Mouse (Mus musculus): ENCODE data around the gene Psmb8. TPM values are rescaled to one million over a fixed set of nuclear protein-coding genes. Genes with fewer than 3 reads are reported as not detected.

Psmb8 gene
- 1.1 and 5.1 TPM in 2 replicates for polyA plus RNA-seq (2014; fragmentation: Nextera tagmentation; extraction: Ambion mirVana)

DNA sequence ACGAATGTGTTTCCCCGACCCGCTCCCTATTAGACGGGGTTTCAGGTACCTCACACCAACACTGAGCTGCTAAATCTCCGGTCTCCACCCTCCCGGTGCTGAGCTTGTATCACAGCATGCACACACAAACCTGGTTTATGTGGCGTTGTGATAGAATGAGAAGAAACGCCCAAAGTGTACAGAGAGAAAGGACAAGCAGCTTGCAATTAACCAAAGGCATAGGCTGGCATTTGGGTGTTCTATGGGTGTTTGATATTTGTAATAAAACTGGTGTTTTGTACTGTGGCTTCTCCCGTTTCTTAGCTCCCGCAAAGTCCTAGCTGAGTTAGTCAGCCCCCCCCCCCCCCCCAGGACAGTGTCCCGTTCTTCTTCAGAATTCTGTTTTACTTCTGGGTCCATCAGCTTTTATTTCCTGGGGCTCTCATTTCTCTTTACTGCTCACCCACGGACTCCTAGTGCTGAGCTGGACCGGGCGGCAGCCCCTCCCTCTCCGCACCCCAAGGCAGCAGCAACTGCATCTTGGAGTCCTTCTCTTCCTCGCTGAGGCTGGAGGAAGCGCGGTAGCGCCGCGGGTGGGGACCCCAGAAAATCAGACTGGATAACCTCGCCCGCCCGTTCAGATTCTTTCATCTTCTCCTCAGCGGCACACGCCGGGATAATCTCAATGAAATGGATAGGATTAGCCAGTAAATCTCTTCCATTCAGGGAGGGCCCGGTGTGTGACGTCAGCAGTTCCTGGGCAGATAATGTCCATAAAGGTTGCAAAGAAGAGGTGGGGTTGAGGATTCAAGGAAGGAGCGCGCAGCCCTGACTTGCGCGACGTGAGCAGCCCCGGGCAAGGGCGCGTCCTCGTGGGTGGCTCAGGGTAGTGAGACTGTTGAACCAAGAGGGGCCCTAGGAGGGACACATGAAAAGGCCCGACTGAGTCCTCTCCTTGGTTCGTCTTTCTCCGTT, at the start of gene Psmb8:
Psmb8 (plus strand) TSS at position 781 of the 954 bp plus-strand sequence.
- peak within 1 kb of the TSS; percentile 73 for H3K4me2 ChIP-seq (ENCODE audit: low read length)
- peak within 1 kb of the TSS; percentile 43; the same call in 1 of the 2 replicates for H3K9ac ChIP-seq (replicated peaks; ENCODE audit: low read length)
- 3% methylated on average over 41 of the region's 41 CpGs for WGBS
- DNase-seq (peak; percentile 93), ATAC-seq (ENCODE audit: low FRiP score, low TSS enrichment) (peak; percentile 83)
- no peaks in the 10 kb centered on the region for H3K36me3 ChIP-seq (ENCODE audit: control insufficient read depth, insufficient read depth, low read length)
- no peak within 1 kb of the TSS for H3K27ac ChIP-seq (replicated peaks; ENCODE audit: low read depth, low read length)
- H3K4me1 ChIP-seq (ENCODE audit: control insufficient read depth, insufficient read depth, low read length), result peaks cover 4% of the 10 kb centered on the region; the same call in 1 of the 2 replicates
- peaks cover 62% of the 10 kb centered on the region for H3K27me3 ChIP-seq (ENCODE audit: control insufficient read depth, insufficient read depth, low read length)
- peak within 1 kb of the TSS; percentile 35 for H3K4me3 ChIP-seq (replicated peaks; ENCODE audit: low read depth, low read length)
- H3K9me3 ChIP-seq (ENCODE audit: control insufficient read depth, low read length), result no peaks in the 10 kb centered on the region

DNA sequence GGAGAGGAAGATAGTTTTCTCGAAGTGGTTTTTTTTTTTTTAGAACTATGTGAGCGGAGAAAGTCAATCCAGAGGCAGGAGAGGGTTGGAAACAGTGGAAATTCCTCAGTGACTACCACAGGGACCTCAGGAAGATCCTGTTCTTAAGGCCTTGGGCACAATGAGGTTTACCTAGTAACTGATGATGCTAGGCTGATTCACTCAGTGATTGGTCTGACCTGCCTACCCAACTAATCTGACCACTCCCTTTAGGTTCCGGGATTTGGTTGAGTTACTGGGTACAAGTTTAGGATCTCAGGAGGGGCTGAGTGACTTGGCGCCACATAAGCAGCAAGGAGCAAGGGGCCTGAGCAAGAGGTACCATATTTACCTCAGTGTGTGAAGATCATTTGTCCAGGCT, 44.6 kb upstream of the Psmb8 start, which contains the start of gene H2-DMb1:
H2-DMb1 (plus strand) TSS at position 150 of the 400 bp plus-strand sequence.
- H3K9ac ChIP-seq (replicated peaks; ENCODE audit: low read length), result no peak within 1 kb of the TSS
- DNase-seq (peak; percentile 60), ATAC-seq (ENCODE audit: low FRiP score, low TSS enrichment) (no peak)
- no peaks in the 10 kb centered on the region for H3K36me3 ChIP-seq (ENCODE audit: control insufficient read depth, insufficient read depth, low read length)
- no peaks in the 10 kb centered on the region for H3K9me3 ChIP-seq (ENCODE audit: control insufficient read depth, low read length)
- H3K27me3 ChIP-seq (ENCODE audit: control insufficient read depth, insufficient read depth, low read length), result no peaks in the 10 kb centered on the region
- no peak within 1 kb of the TSS for H3K4me3 ChIP-seq (replicated peaks; ENCODE audit: low read depth, low read length)
- H3K4me2 ChIP-seq (ENCODE audit: low read length), result no peak within 1 kb of the TSS
- WGBS, result 61% methylated on average over 4 of the region's 4 CpGs
- no peaks in the 10 kb centered on the region for H3K4me1 ChIP-seq (ENCODE audit: control insufficient read depth, insufficient read depth, low read length)
- no peak within 1 kb of the TSS for H3K27ac ChIP-seq (replicated peaks; ENCODE audit: low read depth, low read length)

DNA sequence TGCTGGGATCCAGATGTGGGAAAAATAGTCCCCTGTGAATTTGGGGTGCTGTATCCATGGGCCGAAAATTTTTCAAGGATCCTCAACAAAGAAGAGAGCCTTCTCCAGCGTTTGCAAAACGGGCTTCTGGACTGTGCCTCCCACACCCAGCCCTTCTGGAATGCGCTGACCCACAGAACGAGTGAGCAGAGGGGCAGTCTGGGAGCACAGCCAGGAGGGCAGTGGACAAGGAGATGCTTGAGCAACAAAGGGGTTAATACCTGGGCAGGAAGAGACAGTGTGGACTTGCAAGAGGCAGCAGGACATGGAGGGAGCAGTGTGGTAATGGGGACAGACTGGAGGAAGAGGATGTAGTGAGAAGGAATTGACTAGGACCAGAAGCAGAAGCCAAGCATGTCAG, 42.0 kb upstream of the Psmb8 start:
- ATAC-seq (ENCODE audit: low FRiP score, low TSS enrichment), result no peak
- no peaks in the 10 kb centered on the region for H3K27me3 ChIP-seq (ENCODE audit: control insufficient read depth, insufficient read depth, low read length)

DNA sequence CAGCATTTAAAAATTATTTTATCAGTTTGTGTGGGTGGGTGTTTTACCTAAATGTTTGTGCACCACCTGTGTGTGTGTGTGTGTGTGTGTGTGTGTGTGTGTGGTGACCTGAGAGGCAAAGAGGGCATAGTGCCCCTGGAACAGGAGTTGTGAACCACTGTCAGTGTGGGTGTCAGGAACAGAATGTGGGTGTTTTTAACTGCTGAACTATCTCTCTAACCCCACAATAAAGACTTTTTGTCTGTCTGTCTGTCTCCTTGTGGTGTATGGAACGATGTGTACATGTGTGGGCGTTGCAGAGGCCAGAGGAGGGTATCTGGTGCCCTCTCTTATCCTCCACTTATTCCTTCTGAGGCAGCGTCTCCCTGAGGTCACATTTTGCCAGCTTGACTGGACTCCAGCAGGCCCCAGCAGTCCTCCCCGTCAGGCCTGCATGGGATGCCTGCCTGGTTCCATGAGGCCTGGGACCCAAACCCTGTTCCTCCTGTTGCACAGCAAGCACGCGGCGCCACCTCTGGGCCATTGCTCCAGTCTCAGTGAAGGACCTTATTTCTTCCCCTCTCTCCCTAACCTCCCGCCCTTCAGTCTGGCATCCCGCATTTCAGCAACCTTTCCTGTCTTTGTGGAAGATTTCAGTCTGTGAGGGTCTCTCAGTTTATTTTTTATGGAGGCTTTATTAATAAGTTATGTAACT, 33.2 kb upstream of the Psmb8 start:
- DNase-seq, result no peak
- no peak overlapping the region for H3K9ac ChIP-seq (replicated peaks; ENCODE audit: low read length)
- H3K9me3 ChIP-seq (ENCODE audit: control insufficient read depth, low read length), result no peaks in the 10 kb centered on the region
- no peak overlapping the region for H3K27ac ChIP-seq (replicated peaks; ENCODE audit: low read depth, low read length)
- no peak overlapping the region for H3K4me3 ChIP-seq (replicated peaks; ENCODE audit: low read depth, low read length)
- no peak for ATAC-seq (ENCODE audit: low FRiP score, low TSS enrichment)
- H3K36me3 ChIP-seq (ENCODE audit: control insufficient read depth, insufficient read depth, low read length), result no peaks in the 10 kb centered on the region
- H3K4me1 ChIP-seq (ENCODE audit: control insufficient read depth, insufficient read depth, low read length), result no peaks in the 10 kb centered on the region
- H3K27me3 ChIP-seq (ENCODE audit: control insufficient read depth, insufficient read depth, low read length), result no peaks in the 10 kb centered on the region
- no peak overlapping the region for H3K4me2 ChIP-seq (ENCODE audit: low read length)
- 40% methylated on average over 9 of the region's 9 CpGs for WGBS

More for the DNA sequence above, 42.0 kb upstream of the Psmb8 start:
- no peak for DNase-seq
- no peaks in the 10 kb centered on the region for H3K36me3 ChIP-seq (ENCODE audit: control insufficient read depth, insufficient read depth, low read length)
- no peaks in the 10 kb centered on the region for H3K9me3 ChIP-seq (ENCODE audit: control insufficient read depth, low read length)
- no peak overlapping the region for H3K4me2 ChIP-seq (ENCODE audit: low read length)
- no peak overlapping the region for H3K4me3 ChIP-seq (replicated peaks; ENCODE audit: low read depth, low read length)
- WGBS, result 67% methylated on average over 5 of the region's 5 CpGs
- no peaks in the 10 kb centered on the region for H3K4me1 ChIP-seq (ENCODE audit: control insufficient read depth, insufficient read depth, low read length)
- no peak overlapping the region for H3K9ac ChIP-seq (replicated peaks; ENCODE audit: low read length)
- H3K27ac ChIP-seq (replicated peaks; ENCODE audit: low read depth, low read length), result no peak overlapping the region

DNA sequence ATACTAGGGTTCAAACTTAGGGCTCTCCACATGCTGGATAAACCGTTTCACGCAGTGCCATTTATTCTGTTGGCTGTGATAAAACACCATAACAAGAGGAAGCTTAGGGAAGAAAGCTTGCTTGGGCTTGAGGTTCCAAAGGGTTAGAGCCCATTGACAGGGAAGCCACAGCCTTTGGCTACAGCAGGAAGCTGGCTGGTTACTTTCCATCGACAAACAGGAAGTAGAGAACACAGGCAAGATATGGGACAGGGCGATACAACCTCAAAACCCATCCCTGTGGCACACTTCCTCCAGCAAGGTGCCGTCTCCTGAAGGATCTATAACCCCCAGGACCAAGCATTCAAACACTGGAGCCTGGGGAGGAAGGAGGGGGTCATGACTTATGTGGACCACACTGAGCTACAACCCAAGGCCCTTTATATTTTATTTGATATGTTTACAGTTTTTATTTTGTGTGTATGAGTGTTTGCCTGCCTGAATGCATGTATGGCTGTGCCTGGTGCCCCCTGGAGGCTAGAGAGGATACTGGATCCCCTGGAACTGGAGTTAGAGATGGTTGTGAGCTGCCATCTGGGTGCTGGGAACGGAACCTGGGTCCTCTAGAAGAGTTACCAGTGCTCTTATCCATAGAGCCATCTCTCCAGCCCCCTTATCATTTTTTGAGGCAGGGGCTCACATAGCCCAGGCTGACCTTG, 32.3 kb upstream of the Psmb8 start:
- H3K36me3 ChIP-seq (ENCODE audit: control insufficient read depth, insufficient read depth, low read length), result no peaks in the 10 kb centered on the region
- H3K27me3 ChIP-seq (ENCODE audit: control insufficient read depth, insufficient read depth, low read length), result no peaks in the 10 kb centered on the region
- no peak overlapping the region for H3K4me3 ChIP-seq (replicated peaks; ENCODE audit: low read depth, low read length)
- no peak for ATAC-seq (ENCODE audit: low FRiP score, low TSS enrichment)
- no peaks in the 10 kb centered on the region for H3K9me3 ChIP-seq (ENCODE audit: control insufficient read depth, low read length)
- no peak overlapping the region for H3K27ac ChIP-seq (replicated peaks; ENCODE audit: low read depth, low read length)
- no peaks in the 10 kb centered on the region for H3K4me1 ChIP-seq (ENCODE audit: control insufficient read depth, insufficient read depth, low read length)
- no peak overlapping the region for H3K9ac ChIP-seq (replicated peaks; ENCODE audit: low read length)
- 83% methylated on average over 6 of the region's 6 CpGs for WGBS
- DNase-seq, result no peak
- H3K4me2 ChIP-seq (ENCODE audit: low read length), result no peak overlapping the region

DNA sequence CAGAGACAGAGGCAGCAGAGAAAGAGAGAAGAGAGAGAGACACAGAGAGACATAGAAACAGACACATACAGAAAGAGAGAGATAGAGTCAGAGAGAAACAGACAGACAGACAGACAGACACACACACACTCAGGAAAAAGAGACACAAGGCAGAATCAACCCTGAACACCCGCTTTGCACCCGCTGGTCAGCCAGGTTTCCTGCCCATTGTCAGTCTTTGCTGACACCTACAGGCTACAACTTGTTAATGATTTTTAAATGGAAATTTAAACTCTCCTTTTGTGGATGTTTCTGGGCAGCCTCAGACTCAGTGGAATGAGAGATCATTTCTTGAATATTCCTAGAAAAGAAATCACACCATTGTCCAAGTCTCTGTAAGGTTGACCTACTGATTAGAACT, 28.2 kb upstream of the Psmb8 start:
- Histone ChIP-seq H3K9me3 (ENCODE audit: control insufficient read depth, low read length) (0 out of 2 replicates have a peak, but pooled peaks cover 2% of the 10 kb centered on the region), H3K36me3 (ENCODE audit: control insufficient read depth, insufficient read depth, low read length) (no peaks in the 10 kb centered on the region), H3K27me3 (ENCODE audit: control insufficient read depth, insufficient read depth, low read length) (no peaks in the 10 kb centered on the region), H3K4me1 (ENCODE audit: control insufficient read depth, insufficient read depth, low read length) (no peaks in the 10 kb centered on the region), H3K9ac (replicated peaks; ENCODE audit: low read length) (no peak overlapping the region), H3K4me3 (replicated peaks; ENCODE audit: low read depth, low read length) (no peak overlapping the region), H3K27ac (replicated peaks; ENCODE audit: low read depth, low read length) (no peak overlapping the region), H3K4me2 (ENCODE audit: low read length) (no peak overlapping the region)
- no peak for ATAC-seq (ENCODE audit: low FRiP score, low TSS enrichment)
- DNase-seq, result peak; percentile 81
- WGBS, result 1% methylated on average over 2 of the region's 2 CpGs

DNA sequence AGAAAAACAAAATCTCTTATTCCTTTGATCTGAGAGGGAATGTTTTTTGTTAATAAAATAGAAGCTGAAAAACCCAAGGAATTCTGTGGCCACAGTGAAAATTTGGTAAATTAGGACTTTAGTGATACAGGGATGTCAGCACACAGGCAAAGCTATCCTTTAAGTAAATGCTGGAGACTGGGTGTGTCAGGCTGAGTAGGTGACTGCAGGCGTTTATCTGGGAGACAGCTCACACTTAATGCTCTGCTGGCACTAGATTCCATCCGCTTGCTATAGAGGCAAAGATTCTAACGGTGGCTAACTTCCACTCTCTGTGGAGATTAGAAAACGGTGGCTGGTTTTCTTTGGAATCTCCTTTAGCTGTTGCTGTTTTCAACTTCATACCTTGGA, 27.0 kb upstream of the Psmb8 start:
- no peak overlapping the region for H3K9ac ChIP-seq (replicated peaks; ENCODE audit: low read length)
- no peaks in the 10 kb centered on the region for H3K4me1 ChIP-seq (ENCODE audit: control insufficient read depth, insufficient read depth, low read length)
- H3K4me2 ChIP-seq (ENCODE audit: low read length), result no peak overlapping the region
- H3K36me3 ChIP-seq (ENCODE audit: control insufficient read depth, insufficient read depth, low read length), result no peaks in the 10 kb centered on the region
- no peak overlapping the region for H3K27ac ChIP-seq (replicated peaks; ENCODE audit: low read depth, low read length)
- no peak overlapping the region for H3K4me3 ChIP-seq (replicated peaks; ENCODE audit: low read depth, low read length)
- 0 out of 2 replicates have a peak, but pooled peaks cover 2% of the 10 kb centered on the region for H3K9me3 ChIP-seq (ENCODE audit: control insufficient read depth, low read length)
- ATAC-seq (ENCODE audit: low FRiP score, low TSS enrichment), result no peak
- DNase-seq, result no peak
- H3K27me3 ChIP-seq (ENCODE audit: control insufficient read depth, insufficient read depth, low read length), result no peaks in the 10 kb centered on the region
- 26% methylated on average over 4 of the region's 4 CpGs for WGBS

DNA sequence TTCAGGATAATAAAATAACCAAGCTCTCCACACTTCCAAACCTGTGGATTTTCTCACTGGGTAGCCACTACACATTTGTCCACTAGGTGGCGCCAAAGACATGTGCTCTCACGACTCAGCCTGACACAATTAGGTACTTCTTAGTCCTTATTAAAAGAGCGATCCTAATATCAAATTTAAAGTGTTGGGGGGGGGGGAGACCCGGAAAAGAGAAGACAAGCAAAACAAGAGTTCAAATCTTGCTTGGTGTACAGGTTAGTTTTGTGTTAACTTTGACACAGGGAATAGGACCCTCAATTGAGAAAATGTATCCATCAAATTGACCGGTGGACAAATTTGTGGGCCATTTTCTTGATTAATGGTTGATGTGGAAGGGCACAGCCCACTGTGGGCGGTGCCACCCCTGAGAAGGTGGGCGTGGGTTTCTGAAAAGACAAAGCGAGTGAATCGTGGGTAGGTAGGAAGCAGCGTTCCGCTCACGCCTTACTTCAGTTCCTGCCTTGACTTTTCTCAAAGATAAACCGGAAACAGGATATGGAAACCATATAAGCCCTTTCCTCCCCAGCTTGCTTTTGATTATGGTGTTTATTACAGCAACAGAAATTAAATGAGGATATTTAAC, 26.5 kb upstream of the Psmb8 start:
- H3K4me1 ChIP-seq (ENCODE audit: control insufficient read depth, insufficient read depth, low read length), result no peaks in the 10 kb centered on the region
- no peak overlapping the region for H3K9ac ChIP-seq (replicated peaks; ENCODE audit: low read length)
- H3K36me3 ChIP-seq (ENCODE audit: control insufficient read depth, insufficient read depth, low read length), result no peaks in the 10 kb centered on the region
- ATAC-seq (ENCODE audit: low FRiP score, low TSS enrichment) (no peak), DNase-seq (peak; percentile 91)
- H3K4me3 ChIP-seq (replicated peaks; ENCODE audit: low read depth, low read length), result no peak overlapping the region
- WGBS, result 45% methylated on average over 13 of the region's 13 CpGs
- H3K4me2 ChIP-seq (ENCODE audit: low read length), result no peak overlapping the region
- H3K27ac ChIP-seq (replicated peaks; ENCODE audit: low read depth, low read length), result no peak overlapping the region
- H3K27me3 ChIP-seq (ENCODE audit: control insufficient read depth, insufficient read depth, low read length), result no peaks in the 10 kb centered on the region
- H3K9me3 ChIP-seq (ENCODE audit: control insufficient read depth, low read length), result 0 out of 2 replicates have a peak, but pooled peaks cover 2% of the 10 kb centered on the region
